Mouse (Mus musculus): Measurements from ENCODE around the gene Cand2. TPM values are rescaled to one million over a fixed set of nuclear protein-coding genes. Genes with fewer than 3 reads are reported as not detected.

The Cand2 gene
- polyA plus RNA-seq, 1 experiment from 2014 or later, result 2.4 TPM

GRCm38 (mm10) chr6:115852446-115853090, 78.2 kb downstream of the Cand2 start:
- Histone ChIP-seq H3K27me3 (replicated peaks; ENCODE audit: control insufficient read depth, insufficient read depth, low read length) (no peaks in the 10 kb centered on the region), H3K9me3 (ENCODE audit: control insufficient read depth) (no peaks in the 10 kb centered on the region), H3K9ac (ENCODE audit: low read depth, low read length) (peak overlapping the region; percentile 48; the same call in 1 of the 2 replicates), H3K4me1 (replicated peaks; ENCODE audit: control insufficient read depth, insufficient read depth, low read length) (no peaks in the 10 kb centered on the region), H3K36me3 (ENCODE audit: control insufficient read depth, insufficient read depth) (no peaks in the 10 kb centered on the region), H3K4me2 (replicated peaks; ENCODE audit: low read depth) (peak overlapping the region; percentile 86), H3K4me3 (ENCODE audit: low read depth, low read length) (peak overlapping the region; percentile 57), H3K27ac (ENCODE audit: low read depth, low read length) (peak overlapping the region; percentile 78)
- no peak for ATAC-seq
- no peak for TF ChIP-seq CTCF (IDR thresholded peaks at IDR 0.05; ENCODE audit: low read depth)
- 4% methylated on average over 20 of the region's 20 CpGs for WGBS

DNA sequence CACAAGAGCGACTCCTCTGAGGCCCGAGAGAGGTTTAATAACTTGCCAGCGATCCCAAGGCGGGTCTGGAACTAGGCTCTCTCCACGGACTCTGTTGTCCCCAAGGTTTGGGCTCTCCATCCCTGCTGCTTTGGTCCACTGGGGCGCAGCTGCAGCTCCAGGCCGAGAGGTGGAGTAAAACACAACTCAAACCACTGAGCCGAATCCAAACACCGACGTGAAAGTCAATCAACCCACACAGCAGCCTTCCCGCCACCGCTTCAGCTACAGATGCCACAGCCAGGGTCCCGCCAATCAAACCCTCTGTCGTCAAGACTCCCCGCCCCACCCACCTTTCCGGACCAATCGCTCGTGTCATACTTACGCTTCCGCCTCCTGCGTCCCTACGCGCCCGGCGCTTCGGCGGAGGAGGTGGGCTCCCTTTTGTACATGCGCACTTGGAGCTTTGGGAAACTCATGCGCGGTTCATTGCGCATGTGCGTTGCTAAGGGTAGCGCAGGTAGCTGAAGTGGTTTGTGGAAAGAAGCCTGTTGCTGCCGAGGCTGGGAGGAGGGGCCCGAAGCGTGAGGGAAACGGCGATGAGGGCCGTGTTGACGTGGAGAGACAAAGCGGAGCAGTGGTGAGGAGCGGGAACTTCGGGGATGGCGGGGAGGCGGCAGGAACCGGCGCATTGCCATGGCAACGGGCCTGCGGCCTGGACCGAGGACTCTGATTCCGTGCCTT, 78.9 kb downstream of the Cand2 start, which contains the start of the genes Mbd4 and Ift122:
Gene Mbd4, minus strand, starts transcription at position 281 of the 723 bp plus-strand sequence.
Gene Ift122, plus strand, starts transcription at position 380 of the 723 bp plus-strand sequence.
- Histone ChIP-seq H3K36me3 (ENCODE audit: control insufficient read depth, insufficient read depth) (no peaks in the 10 kb centered on the region), H3K4me3 (ENCODE audit: low read depth, low read length) (peak within 1 kb of the TSS; percentile 57), H3K4me1 (replicated peaks; ENCODE audit: control insufficient read depth, insufficient read depth, low read length) (no peaks in the 10 kb centered on the region), H3K27me3 (replicated peaks; ENCODE audit: control insufficient read depth, insufficient read depth, low read length) (no peaks in the 10 kb centered on the region), H3K4me2 (replicated peaks; ENCODE audit: low read depth) (peak within 1 kb of the TSS; percentile 86), H3K9me3 (ENCODE audit: control insufficient read depth) (no peaks in the 10 kb centered on the region), H3K9ac (ENCODE audit: low read depth, low read length) (peak within 1 kb of the TSS; percentile 48), H3K27ac (ENCODE audit: low read depth, low read length) (peak within 1 kb of the TSS; percentile 78)
- under 1% methylated on average over 51 of the region's 51 CpGs for WGBS
- TF ChIP-seq CTCF (IDR thresholded peaks at IDR 0.05; ENCODE audit: low read depth), result peak; percentile 68
- ATAC-seq, result peak; percentile 99

GRCm38 (mm10) chr6:115853985-115854384, 79.6 kb downstream of the Cand2 start:
- Histone ChIP-seq H3K4me3 (ENCODE audit: low read depth, low read length) (peak overlapping the region; percentile 57), H3K9ac (ENCODE audit: low read depth, low read length) (peak overlapping the region; percentile 31; the same call in 1 of the 2 replicates), H3K4me1 (replicated peaks; ENCODE audit: control insufficient read depth, insufficient read depth, low read length) (no peaks in the 10 kb centered on the region), H3K27ac (ENCODE audit: low read depth, low read length) (peak overlapping the region; percentile 52; the same call in 1 of the 2 replicates), H3K4me2 (replicated peaks; ENCODE audit: low read depth) (peak overlapping the region; percentile 86), H3K27me3 (replicated peaks; ENCODE audit: control insufficient read depth, insufficient read depth, low read length) (no peaks in the 10 kb centered on the region), H3K9me3 (ENCODE audit: control insufficient read depth) (no peaks in the 10 kb centered on the region), H3K36me3 (ENCODE audit: control insufficient read depth, insufficient read depth) (no peaks in the 10 kb centered on the region)
- WGBS, result 39% methylated on average over 7 of the region's 7 CpGs
- no peak for ATAC-seq
- TF ChIP-seq CTCF (IDR thresholded peaks at IDR 0.05; ENCODE audit: low read depth), result no peak

- WGBS, result 72% methylated on average over 2 of the region's 2 CpGs
- no peak overlapping the region for H3K4me3 ChIP-seq (ENCODE audit: low read depth, low read length)
Observed at GRCm38 (mm10) chr6:115854432-115854831, 80.1 kb downstream of the Cand2 start.

More at GRCm38 (mm10) chr6:115854432-115854831, 80.1 kb downstream of the Cand2 start:
- H3K9ac ChIP-seq (ENCODE audit: low read depth, low read length), result no peak overlapping the region
- TF ChIP-seq CTCF (IDR thresholded peaks at IDR 0.05; ENCODE audit: low read depth), result peak; percentile 64
- no peaks in the 10 kb centered on the region for H3K36me3 ChIP-seq (ENCODE audit: control insufficient read depth, insufficient read depth)
- ATAC-seq, result no peak
- H3K4me2 ChIP-seq (replicated peaks; ENCODE audit: low read depth), result no peak overlapping the region
- no peaks in the 10 kb centered on the region for H3K9me3 ChIP-seq (ENCODE audit: control insufficient read depth)
- H3K4me1 ChIP-seq (replicated peaks; ENCODE audit: control insufficient read depth, insufficient read depth, low read length), result no peaks in the 10 kb centered on the region
- H3K27me3 ChIP-seq (replicated peaks; ENCODE audit: control insufficient read depth, insufficient read depth, low read length), result no peaks in the 10 kb centered on the region
- no peak overlapping the region for H3K27ac ChIP-seq (ENCODE audit: low read depth, low read length)

Small RNA genes lying within 50 kb of the gene (microRNA-seq; reads per million reads assigned to microRNA genes)
- gene Mir7660, result not detected

Other genes with a start within 250 kb of the Cand2 start
- gene Tsen2, start 229.9 kb upstream of the Cand2 start, polyA plus RNA-seq (2015; fragmentation: Nextera tagmentation; extraction: Ambion mirVana), result 5.8 and 6.3 TPM in 2 replicates
- 107 and 108 TPM in 2 replicates for gene Mkrn2os, start 182.0 kb upstream of the Cand2 start, polyA plus RNA-seq (2015; fragmentation: Nextera tagmentation; extraction: Ambion mirVana)
- 13.4 and 14.5 TPM in 2 replicates for gene Mkrn2, start 172.6 kb upstream of the Cand2 start, polyA plus RNA-seq (2015; fragmentation: Nextera tagmentation; extraction: Ambion mirVana)
- 64.9 and 66.4 TPM in 2 replicates for gene Raf1, start 97.9 kb upstream of the Cand2 start, polyA plus RNA-seq (2015; fragmentation: Nextera tagmentation; extraction: Ambion mirVana)
- gene Tmem40, start 12.1 kb upstream of the Cand2 start, polyA plus RNA-seq (2015; fragmentation: Nextera tagmentation; extraction: Ambion mirVana), result 0.17 and 0.43 TPM in 2 replicates
- 1,370 and 1,375 TPM in 2 replicates for gene Rpl32, start 34.2 kb downstream of the Cand2 start, polyA plus RNA-seq (2015; fragmentation: Nextera tagmentation; extraction: Ambion mirVana)
- gene Efcab12, start 63.9 kb downstream of the Cand2 start, polyA plus RNA-seq (2015; fragmentation: Nextera tagmentation; extraction: Ambion mirVana), result 0.05 and 0.18 TPM in 2 replicates
- 3.4 and 3.5 TPM in 2 replicates for gene Mbd4, start 78.8 kb downstream of the Cand2 start, polyA plus RNA-seq (2015; fragmentation: Nextera tagmentation; extraction: Ambion mirVana)
- gene Ift122, start 78.9 kb downstream of the Cand2 start, polyA plus RNA-seq (2015; fragmentation: Nextera tagmentation; extraction: Ambion mirVana), result 3.0 and 3.1 TPM in 2 replicates
- gene Rho, start 157.2 kb downstream of the Cand2 start, polyA plus RNA-seq (2015; fragmentation: Nextera tagmentation; extraction: Ambion mirVana), result 0.16 TPM in 1 of 2 replicates, not detected in the other
- gene H1foo, start 170.4 kb downstream of the Cand2 start, polyA plus RNA-seq (2015; fragmentation: Nextera tagmentation; extraction: Ambion mirVana), result not detected in 2 replicates
- gene Plxnd1, start 220.5 kb downstream of the Cand2 start, polyA plus RNA-seq (2015; fragmentation: Nextera tagmentation; extraction: Ambion mirVana), result 8.2 and 9.6 TPM in 2 replicates